Mouse (Mus musculus) brain, embryonic 14.5 days (tissue): ENCODE data around the gene Tefm.

Experiments
- CTCF ChIP-seq: fragments of 200-500 bp; IDR thresholded peaks from 2 replicates; pipeline ENCODE4 v1.5.1; 2012; ENCODE audit warnings: inconsistent platforms, mild to moderate bottlenecking, moderate library complexity, borderline replicate concordance; ENCODE audit not compliant: insufficient read depth, insufficient read length; ENCODE audit errors: extremely low read depth
- POLR2A ChIP-seq: fragments of 200-500 bp; IDR thresholded peaks from 2 replicates; pipeline ENCODE4 v1.6.1; 2012; ENCODE audit warnings: mild to moderate bottlenecking, inconsistent platforms, borderline replicate concordance; ENCODE audit not compliant: poor library complexity, insufficient read depth, insufficient read length, severe bottlenecking; ENCODE audit errors: extremely low read depth

GRCm38 (mm10) chr11:80169629-80170028, 27.7 kb upstream of the Tefm start:
- TF ChIP-seq POLR2A (no peak), CTCF (no peak)
